Mouse (Mus musculus): ENCODE results near the gene Ppp1r15a. TPM values are rescaled to one million over a fixed set of nuclear protein-coding genes. Genes with fewer than 3 reads are reported as not detected.
"Not testable (repeated sequence)": the region's sequence is repeated elsewhere in the genome, so short reads cannot be mapped to it uniquely, and the experiment has no call there.

The Ppp1r15a gene
- polyA plus RNA-seq, 1 experiment from 2014 or later, result 22.3 TPM

- Histone ChIP-seq H3K27me3 (no peaks in the 10 kb centered on the region), H3K4me2 (peak within 1 kb of the TSS; percentile 66), H3K36me3 (peaks cover 13% of the 10 kb centered on the region), H3K9ac (peak within 1 kb of the TSS; percentile 58), H3K4me1 (peaks cover 21% of the 10 kb centered on the region), H3K27ac (peak within 1 kb of the TSS; percentile 83), H3K4me3 (peak within 1 kb of the TSS; percentile 47), H3K9me3 (no peaks in the 10 kb centered on the region)
- no peak for ATAC-seq (ENCODE audit: insufficient number of reproducible peaks, low FRiP score, low TSS enrichment, low read depth)
- WGBS, result 10% methylated on average over 38 of the region's 38 CpGs
Observed at GRCm38 (mm10) chr7:45488293-45489204, 37.5 kb downstream of the Ppp1r15a start, which contains the start of gene Dhdh. Gene Dhdh (minus strand): TSS chr7:45488805.

DNA sequence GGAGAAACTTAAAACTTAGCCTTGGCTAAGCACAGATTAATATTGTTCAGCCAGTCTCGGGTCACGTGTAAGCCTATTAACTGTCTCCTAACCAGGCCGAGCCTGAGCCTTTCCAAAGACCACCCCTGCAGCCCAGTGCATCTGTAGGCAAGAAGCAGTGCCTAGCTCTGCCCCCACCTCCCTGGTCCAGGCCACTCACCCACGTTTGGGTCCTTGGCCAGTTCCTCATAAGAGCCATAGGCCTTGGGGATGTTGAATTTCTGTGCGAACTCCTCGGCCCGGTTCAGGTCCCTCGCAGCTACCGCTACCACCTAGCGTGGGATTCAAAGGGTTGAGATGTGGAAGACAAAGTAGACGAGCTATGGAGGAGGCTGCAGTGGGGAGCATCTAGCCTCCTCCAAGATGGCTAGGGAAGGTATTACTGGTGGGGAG is 38.2 kb downstream of the Ppp1r15a start:
- Histone ChIP-seq H3K9me3 (no peaks in the 10 kb centered on the region), H3K36me3 (peaks cover 6% of the 10 kb centered on the region), H3K9ac (no peak overlapping the region), H3K4me1 (peaks cover 21% of the 10 kb centered on the region), H3K4me2 (peak overlapping the region; percentile 66), H3K27ac (peak overlapping the region; percentile 83), H3K27me3 (no peaks in the 10 kb centered on the region), H3K4me3 (peak overlapping the region; percentile 47)
- 39% methylated on average over 11 of the region's 11 CpGs for WGBS
- ATAC-seq (ENCODE audit: insufficient number of reproducible peaks, low FRiP score, low TSS enrichment, low read depth), result peak; percentile 41; the same call in 1 of the 2 replicates

DNA sequence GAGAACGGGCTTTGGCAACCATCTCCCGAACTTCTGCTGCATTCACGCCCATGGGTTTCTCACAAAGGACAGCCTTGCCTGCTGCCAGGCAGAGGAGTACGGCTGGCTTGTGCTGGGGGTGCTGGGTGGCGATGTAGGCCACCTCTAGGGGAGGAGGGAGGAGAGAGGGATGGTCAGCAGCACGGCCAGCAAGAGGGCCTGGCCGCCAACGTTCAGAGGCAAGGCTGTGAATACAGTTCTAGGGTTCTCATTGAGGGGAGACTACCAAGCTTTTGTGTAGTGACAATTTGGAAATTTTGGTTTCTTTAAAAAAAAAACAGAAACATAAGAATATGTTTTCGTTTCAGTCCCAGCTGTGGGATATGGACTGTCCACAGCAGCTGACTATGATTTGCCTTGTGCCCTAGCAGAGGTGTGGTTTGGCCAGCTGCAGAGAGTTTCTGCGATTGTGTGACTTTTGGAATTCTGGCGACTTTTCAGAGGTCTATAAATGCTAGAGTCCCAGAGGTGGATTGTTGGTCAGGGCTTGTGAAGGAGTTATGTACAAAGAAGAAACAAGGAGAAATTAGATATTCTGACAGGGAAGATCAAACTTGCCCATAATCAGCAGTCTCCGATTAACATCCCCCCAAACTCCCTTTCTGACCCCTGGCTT is 39.2 kb downstream of the Ppp1r15a start, which contains the start of gene Gm45808:
Gene Gm45808 (minus strand): TSS at position 51 of the 655 bp plus-strand sequence.
- Histone ChIP-seq H3K36me3 (no peaks in the 10 kb centered on the region), H3K27ac (peak within 1 kb of the TSS; percentile 83), H3K4me2 (no peak within 1 kb of the TSS), H3K9ac (no peak within 1 kb of the TSS), H3K4me1 (peaks cover 21% of the 10 kb centered on the region), H3K4me3 (no peak within 1 kb of the TSS), H3K9me3 (no peaks in the 10 kb centered on the region), H3K27me3 (no peaks in the 10 kb centered on the region)
- ATAC-seq (ENCODE audit: insufficient number of reproducible peaks, low FRiP score, low TSS enrichment, low read depth), result no peak
- WGBS, result 67% methylated on average over 12 of the region's 12 CpGs

DNA sequence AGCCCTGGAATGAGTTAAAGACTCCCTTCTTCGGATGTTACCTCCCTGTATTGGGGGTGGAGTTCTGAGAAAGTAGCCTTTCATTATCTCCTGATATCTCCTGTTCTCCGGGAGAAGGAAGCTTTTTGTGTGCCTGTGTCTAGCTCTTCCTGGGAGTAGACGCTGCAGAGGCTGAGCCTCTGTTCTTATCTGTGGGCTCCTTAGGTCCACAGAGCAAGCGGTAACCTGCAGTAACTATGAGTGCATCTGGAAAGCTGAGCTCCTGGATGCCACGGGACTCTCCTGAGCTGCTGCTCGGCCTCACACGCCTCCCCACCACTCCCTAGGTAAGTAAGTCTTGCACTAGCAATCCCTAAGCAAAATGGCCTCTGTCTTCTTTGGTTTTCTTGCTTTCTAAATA is 39.9 kb downstream of the Ppp1r15a start:
- no peak for ATAC-seq (ENCODE audit: insufficient number of reproducible peaks, low FRiP score, low TSS enrichment, low read depth)
- 65% methylated on average over 7 of the region's 7 CpGs for WGBS
- Histone ChIP-seq H3K4me3 (no peak overlapping the region), H3K27ac (0 out of 2 replicates have a peak overlapping the region, but pooled peaks have one; percentile 47), H3K9ac (no peak overlapping the region), H3K36me3 (no peaks in the 10 kb centered on the region), H3K4me2 (no peak overlapping the region), H3K4me1 (peaks cover 19% of the 10 kb centered on the region), H3K27me3 (no peaks in the 10 kb centered on the region), H3K9me3 (no peaks in the 10 kb centered on the region)

- not testable (repeated sequence) for H3K27ac ChIP-seq; ATAC-seq (ENCODE audit: insufficient number of reproducible peaks, low FRiP score, low TSS enrichment, low read depth); H3K27me3 ChIP-seq; H3K4me2 ChIP-seq; H3K9ac ChIP-seq; H3K36me3 ChIP-seq; H3K9me3 ChIP-seq; H3K4me3 ChIP-seq
- peaks cover 14% of the 10 kb centered on the region for H3K4me1 ChIP-seq
- 91% methylated on average over 5 of the region's 5 CpGs for WGBS
Observed at GRCm38 (mm10) chr7:45484985-45485384, 41.1 kb downstream of the Ppp1r15a start.

- peaks cover 2% of the 10 kb centered on the region; the same call in 1 of the 2 replicates for H3K4me1 ChIP-seq
- no peak overlapping the region for H3K27ac ChIP-seq
- WGBS, result 76% methylated on average over 1 of the region's 1 CpGs
- no peak overlapping the region for H3K4me3 ChIP-seq
- H3K4me2 ChIP-seq, result no peak overlapping the region
- no peaks in the 10 kb centered on the region for H3K9me3 ChIP-seq
- no peaks in the 10 kb centered on the region for H3K27me3 ChIP-seq
- ATAC-seq (ENCODE audit: insufficient number of reproducible peaks, low FRiP score, low TSS enrichment, low read depth), result no peak
- no peak overlapping the region for H3K9ac ChIP-seq
- no peaks in the 10 kb centered on the region for H3K36me3 ChIP-seq
Observed at GRCm38 (mm10) chr7:45482166-45482565, 43.9 kb downstream of the Ppp1r15a start.

GRCm38 (mm10) chr7:45481374-45481927 is 44.6 kb downstream of the Ppp1r15a start, which contains the start of gene Tulp2:
Gene Tulp2 (plus strand): TSS chr7:45481877.
- no peak within 1 kb of the TSS for H3K4me3 ChIP-seq
- no peaks in the 10 kb centered on the region for H3K4me1 ChIP-seq
- H3K9me3 ChIP-seq, result no peaks in the 10 kb centered on the region
- ATAC-seq (ENCODE audit: insufficient number of reproducible peaks, low FRiP score, low TSS enrichment, low read depth), result no peak
- no peaks in the 10 kb centered on the region for H3K27me3 ChIP-seq
- no peak within 1 kb of the TSS for H3K9ac ChIP-seq
- 50% methylated on average over 15 of the region's 15 CpGs for WGBS
- no peaks in the 10 kb centered on the region for H3K36me3 ChIP-seq
- H3K4me2 ChIP-seq, result no peak within 1 kb of the TSS
- no peak within 1 kb of the TSS for H3K27ac ChIP-seq

DNA sequence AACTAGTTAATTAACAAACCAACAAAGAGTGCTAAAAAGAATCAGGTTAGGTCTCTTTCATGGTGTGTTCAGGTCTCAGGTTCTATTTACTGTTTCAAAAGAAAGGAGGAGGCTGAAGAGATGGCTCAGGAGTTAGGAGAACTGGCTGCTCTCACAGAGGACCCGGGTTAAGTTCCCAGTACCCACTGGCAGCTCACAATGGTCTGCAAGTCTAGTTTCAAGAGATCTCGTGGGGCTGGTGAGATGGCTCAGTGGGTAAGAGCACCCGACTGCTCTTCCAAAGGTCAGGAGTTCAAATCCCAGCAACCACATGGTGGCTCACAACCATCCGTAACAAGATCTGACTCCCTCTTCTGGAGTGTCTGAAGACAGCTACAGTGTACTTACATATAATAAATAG is 45.8 kb downstream of the Ppp1r15a start:
- not testable (repeated sequence) for H3K27ac ChIP-seq; H3K4me3 ChIP-seq; H3K4me1 ChIP-seq; H3K27me3 ChIP-seq; H3K4me2 ChIP-seq; ATAC-seq (ENCODE audit: insufficient number of reproducible peaks, low FRiP score, low TSS enrichment, low read depth); H3K36me3 ChIP-seq; H3K9me3 ChIP-seq; H3K9ac ChIP-seq
- 81% methylated on average over 4 of the region's 4 CpGs for WGBS

GRCm38 (mm10) chr7:45478774-45479173 is 47.3 kb downstream of the Ppp1r15a start:
- WGBS, result 92% methylated on average over 7 of the region's 7 CpGs
- Histone ChIP-seq H3K9ac (no peak overlapping the region), H3K27me3 (no peaks in the 10 kb centered on the region), H3K4me1 (no peaks in the 10 kb centered on the region), H3K36me3 (no peaks in the 10 kb centered on the region), H3K4me2 (no peak overlapping the region), H3K27ac (no peak overlapping the region), H3K4me3 (no peak overlapping the region), H3K9me3 (no peaks in the 10 kb centered on the region)
- ATAC-seq (ENCODE audit: insufficient number of reproducible peaks, low FRiP score, low TSS enrichment, low read depth), result no peak

DNA sequence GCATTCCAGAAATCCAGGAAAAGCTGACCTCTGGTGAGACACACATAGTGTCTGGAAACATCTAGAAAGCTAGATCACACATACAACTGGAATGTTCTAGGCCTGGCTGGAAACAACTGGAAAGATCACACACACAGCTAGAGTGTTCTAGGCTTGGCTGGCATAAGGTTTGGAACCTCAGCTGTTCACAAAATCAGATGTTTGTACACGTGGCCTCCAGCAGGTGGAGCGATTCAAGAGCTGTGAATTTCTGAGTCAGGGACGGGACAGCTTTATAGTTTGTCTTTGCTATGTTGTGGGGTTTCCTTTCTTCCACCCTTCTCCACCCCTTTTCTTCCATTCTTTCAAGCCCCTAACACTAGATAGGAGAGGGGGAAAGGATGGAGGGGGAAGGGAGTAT is 49.1 kb downstream of the Ppp1r15a start:
- Histone ChIP-seq H3K4me3 (no peak overlapping the region), H3K36me3 (no peaks in the 10 kb centered on the region), H3K4me2 (no peak overlapping the region), H3K4me1 (no peaks in the 10 kb centered on the region), H3K27me3 (no peaks in the 10 kb centered on the region), H3K9me3 (no peaks in the 10 kb centered on the region), H3K27ac (no peak overlapping the region), H3K9ac (no peak overlapping the region)
- ATAC-seq (ENCODE audit: insufficient number of reproducible peaks, low FRiP score, low TSS enrichment, low read depth), result no peak
- WGBS, result 9% methylated on average over 3 of the region's 3 CpGs

DNA sequence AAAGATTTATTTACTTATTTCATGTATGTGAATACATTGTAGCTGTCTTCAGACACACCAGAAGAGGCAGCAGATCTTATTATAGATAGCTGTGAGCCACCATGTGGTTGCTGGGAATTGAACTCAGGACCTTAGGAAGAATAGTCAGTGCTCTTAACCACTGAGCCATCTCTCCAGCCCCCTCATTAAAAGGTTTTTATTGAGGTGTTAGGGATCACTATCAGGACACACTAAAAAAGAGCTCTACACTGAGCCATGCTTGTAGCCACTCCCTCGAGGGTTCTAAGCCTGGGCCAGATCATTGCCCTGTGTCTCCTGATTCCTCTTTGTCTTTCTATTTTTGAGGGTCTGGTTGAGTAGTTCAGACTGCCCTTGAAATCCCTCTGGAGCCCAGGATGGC is 49.6 kb downstream of the Ppp1r15a start:
- H3K4me1 ChIP-seq, result no peaks in the 10 kb centered on the region
- no peaks in the 10 kb centered on the region for H3K36me3 ChIP-seq
- no peak for ATAC-seq (ENCODE audit: insufficient number of reproducible peaks, low FRiP score, low TSS enrichment, low read depth)
- no peak overlapping the region for H3K4me3 ChIP-seq
- H3K27me3 ChIP-seq, result no peaks in the 10 kb centered on the region
- no peak overlapping the region for H3K4me2 ChIP-seq
- no peaks in the 10 kb centered on the region for H3K9me3 ChIP-seq
- WGBS, result 48% methylated on average over 1 of the region's 1 CpGs
- H3K9ac ChIP-seq, result no peak overlapping the region
- H3K27ac ChIP-seq, result no peak overlapping the region
